Mouse (Mus musculus): ENCODE data around the gene Snap23. TPM values are rescaled to one million over a fixed set of nuclear protein-coding genes. Genes with fewer than 3 reads are reported as not detected.

Snap23 gene
- total and polyA plus RNA-seq, 2 experiments from 2014 or later, result 11.3 to 19.7 TPM

DNA sequence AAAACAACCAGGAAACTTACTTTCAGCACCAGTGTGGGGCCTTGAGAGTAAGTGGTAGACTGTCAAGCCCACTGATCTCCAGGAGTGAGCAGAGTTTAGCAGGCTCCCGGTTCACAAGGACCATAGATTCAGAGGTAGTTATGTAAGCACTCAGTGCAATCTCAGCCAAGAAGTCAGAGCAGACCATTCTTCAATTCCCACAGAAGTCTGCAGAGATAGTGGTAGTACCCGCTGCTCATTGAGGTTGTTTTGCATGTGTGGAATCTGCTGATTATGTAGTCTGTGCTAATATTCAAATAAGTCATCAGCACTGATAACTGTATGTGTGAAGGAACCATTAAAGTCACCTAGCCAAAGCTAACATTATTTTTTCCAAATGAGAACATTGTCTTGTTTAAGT lies 63.2 kb downstream of the Snap23 start:
- H3K9me3 ChIP-seq (ENCODE audit: low read length), result no peaks in the 10 kb centered on the region
- TF ChIP-seq CTCF (IDR thresholded peaks at IDR 0.05), result no peak
- DNase-seq (ENCODE audit: low spot score) (no peak), ATAC-seq (ENCODE audit: low FRiP score) (no peak)
- peaks cover 4% of the 10 kb centered on the region; the same call in 1 of the 2 replicates for H3K36me3 ChIP-seq (ENCODE audit: insufficient read depth, low read length)
- no peak overlapping the region for H3K9ac ChIP-seq (replicated peaks; ENCODE audit: low read length, poor library complexity, severe bottlenecking)
- H3K4me2 ChIP-seq (ENCODE audit: low read depth, low read length, poor library complexity, severe bottlenecking), result no peak overlapping the region
- 0 out of 2 replicates have a peak, but pooled peaks cover 5% of the 10 kb centered on the region for H3K4me1 ChIP-seq (ENCODE audit: insufficient read depth, low read length)
- H3K27ac ChIP-seq (ENCODE audit: low read depth, low read length), result no peak overlapping the region
- 71% methylated on average over 2 of the region's 2 CpGs for WGBS
- no peak overlapping the region for H3K4me3 ChIP-seq (ENCODE audit: low read depth, low read length)
- no peaks in the 10 kb centered on the region for H3K27me3 ChIP-seq (ENCODE audit: insufficient read depth, low read length)

DNA sequence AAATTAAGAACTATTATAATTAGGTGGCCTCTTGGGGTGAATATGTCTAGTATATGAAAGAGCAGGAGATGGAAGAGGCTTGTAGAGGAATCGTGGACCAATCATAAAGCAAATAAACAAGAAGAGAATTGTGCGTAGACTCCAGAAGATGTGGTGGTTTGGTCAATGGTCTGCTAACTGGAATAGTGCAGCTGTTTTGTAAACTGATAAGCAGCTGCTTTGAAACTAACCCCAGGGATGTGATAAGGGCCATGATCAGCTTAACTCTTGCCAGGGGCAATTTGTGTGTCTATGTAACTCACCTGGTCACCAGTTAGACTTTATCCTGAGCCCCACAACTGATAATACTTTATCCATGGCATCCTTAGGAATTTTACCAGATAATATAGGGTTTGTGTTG lies 64.0 kb downstream of the Snap23 start:
- no peak overlapping the region for H3K4me3 ChIP-seq (ENCODE audit: low read depth, low read length)
- no peaks in the 10 kb centered on the region for H3K9me3 ChIP-seq (ENCODE audit: low read length)
- DNase-seq (ENCODE audit: low spot score) (no peak), ATAC-seq (ENCODE audit: low FRiP score) (no peak)
- H3K27me3 ChIP-seq (ENCODE audit: insufficient read depth, low read length), result no peaks in the 10 kb centered on the region
- 0 out of 2 replicates have a peak, but pooled peaks cover 5% of the 10 kb centered on the region for H3K4me1 ChIP-seq (ENCODE audit: insufficient read depth, low read length)
- no peak overlapping the region for H3K9ac ChIP-seq (replicated peaks; ENCODE audit: low read length, poor library complexity, severe bottlenecking)
- H3K36me3 ChIP-seq (ENCODE audit: insufficient read depth, low read length), result peaks cover 4% of the 10 kb centered on the region; the same call in 1 of the 2 replicates
- no peak overlapping the region for H3K4me2 ChIP-seq (ENCODE audit: low read depth, low read length, poor library complexity, severe bottlenecking)
- 89% methylated on average over 2 of the region's 2 CpGs for WGBS
- no peak overlapping the region for H3K27ac ChIP-seq (ENCODE audit: low read depth, low read length)
- no peak for TF ChIP-seq CTCF (IDR thresholded peaks at IDR 0.05)

DNA sequence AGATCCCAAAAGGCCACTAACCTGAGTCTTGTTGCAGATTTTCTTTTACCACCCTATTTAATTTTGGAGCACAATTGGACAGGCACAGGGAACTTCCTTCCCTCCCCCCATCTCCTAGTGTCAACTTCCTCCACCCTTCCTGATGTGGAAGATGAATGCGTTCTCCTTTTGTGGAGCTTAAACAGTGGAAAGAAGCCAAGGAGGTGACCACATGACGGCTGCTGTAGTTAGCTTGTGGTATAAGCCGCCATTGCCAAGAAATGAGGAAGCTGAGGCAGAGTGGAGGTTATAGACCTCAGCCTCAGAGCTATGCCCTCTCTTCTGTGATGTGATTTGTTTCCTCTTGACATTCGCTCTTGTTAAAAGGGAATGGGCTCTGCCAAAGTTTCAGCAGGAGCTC lies 64.5 kb downstream of the Snap23 start:
- ATAC-seq (ENCODE audit: low FRiP score) (no peak), DNase-seq (ENCODE audit: low spot score) (no peak)
- WGBS, result 73% methylated on average over 4 of the region's 4 CpGs
- H3K4me3 ChIP-seq (ENCODE audit: low read depth, low read length), result no peak overlapping the region
- H3K27ac ChIP-seq (ENCODE audit: low read depth, low read length), result no peak overlapping the region
- no peak for TF ChIP-seq CTCF (IDR thresholded peaks at IDR 0.05)
- H3K9ac ChIP-seq (replicated peaks; ENCODE audit: low read length, poor library complexity, severe bottlenecking), result no peak overlapping the region
- H3K4me2 ChIP-seq (ENCODE audit: low read depth, low read length, poor library complexity, severe bottlenecking), result no peak overlapping the region
- no peaks in the 10 kb centered on the region for H3K9me3 ChIP-seq (ENCODE audit: low read length)
- H3K27me3 ChIP-seq (ENCODE audit: insufficient read depth, low read length), result no peaks in the 10 kb centered on the region
- peaks cover 4% of the 10 kb centered on the region; the same call in 1 of the 2 replicates for H3K36me3 ChIP-seq (ENCODE audit: insufficient read depth, low read length)
- H3K4me1 ChIP-seq (ENCODE audit: insufficient read depth, low read length), result 0 out of 2 replicates have a peak, but pooled peaks cover 5% of the 10 kb centered on the region

DNA sequence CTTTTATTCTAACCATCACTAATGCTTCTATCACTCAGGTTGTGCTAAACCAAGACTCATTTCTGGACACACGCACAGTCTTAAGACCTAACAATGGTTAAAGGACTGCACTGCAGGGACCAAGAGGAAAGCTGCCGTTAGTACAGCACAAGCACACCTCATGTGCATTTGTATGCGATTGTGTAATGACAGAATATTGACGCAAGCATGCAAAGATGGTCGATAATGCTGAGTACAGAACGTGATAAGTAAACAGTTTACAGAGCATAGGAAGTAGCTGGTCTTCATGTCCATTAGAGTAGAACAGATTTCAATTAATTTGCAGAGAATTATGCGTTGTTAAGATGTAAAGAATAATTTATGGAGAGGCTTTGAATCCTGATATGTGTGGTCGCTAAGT lies 73.4 kb downstream of the Snap23 start:
- DNase-seq (ENCODE audit: low spot score) (no peak), ATAC-seq (ENCODE audit: low FRiP score) (no peak)
- TF ChIP-seq CTCF (IDR thresholded peaks at IDR 0.05), result no peak
- Histone ChIP-seq H3K4me2 (ENCODE audit: low read depth, low read length, poor library complexity, severe bottlenecking) (no peak overlapping the region), H3K36me3 (ENCODE audit: insufficient read depth, low read length) (no peaks in the 10 kb centered on the region), H3K27ac (ENCODE audit: low read depth, low read length) (no peak overlapping the region), H3K9me3 (ENCODE audit: low read length) (no peaks in the 10 kb centered on the region), H3K27me3 (ENCODE audit: insufficient read depth, low read length) (no peaks in the 10 kb centered on the region), H3K4me3 (ENCODE audit: low read depth, low read length) (no peak overlapping the region), H3K4me1 (ENCODE audit: insufficient read depth, low read length) (no peaks in the 10 kb centered on the region), H3K9ac (replicated peaks; ENCODE audit: low read length, poor library complexity, severe bottlenecking) (no peak overlapping the region)
- WGBS, result 90% methylated on average over 8 of the region's 8 CpGs

DNA sequence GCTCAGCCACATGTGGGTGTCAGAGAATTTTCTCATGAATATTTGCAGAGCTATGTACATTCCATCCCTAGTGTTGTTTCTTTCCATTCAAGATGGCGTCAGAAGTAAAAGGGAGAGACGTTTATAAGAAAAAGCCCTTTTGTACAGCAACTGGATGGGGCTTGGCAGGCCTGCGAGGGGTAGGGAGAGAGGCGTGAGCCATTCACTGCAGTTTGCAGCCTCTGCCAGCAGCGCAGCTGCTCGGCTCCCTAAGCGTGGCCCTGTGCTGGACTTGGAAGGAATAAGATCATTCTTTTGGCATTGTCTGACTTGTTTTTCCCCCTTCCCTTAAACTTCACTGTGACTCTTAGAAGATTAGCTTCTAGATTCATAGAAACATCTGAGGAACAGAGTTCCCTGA lies 76.4 kb downstream of the Snap23 start:
- ATAC-seq (ENCODE audit: low FRiP score) (no peak), DNase-seq (ENCODE audit: low spot score) (peak; percentile 73)
- no peak overlapping the region for H3K4me2 ChIP-seq (ENCODE audit: low read depth, low read length, poor library complexity, severe bottlenecking)
- no peaks in the 10 kb centered on the region for H3K36me3 ChIP-seq (ENCODE audit: insufficient read depth, low read length)
- no peak overlapping the region for H3K9ac ChIP-seq (replicated peaks; ENCODE audit: low read length, poor library complexity, severe bottlenecking)
- H3K4me1 ChIP-seq (ENCODE audit: insufficient read depth, low read length), result no peaks in the 10 kb centered on the region
- H3K4me3 ChIP-seq (ENCODE audit: low read depth, low read length), result no peak overlapping the region
- 45% methylated on average over 7 of the region's 7 CpGs for WGBS
- H3K27me3 ChIP-seq (ENCODE audit: insufficient read depth, low read length), result no peaks in the 10 kb centered on the region
- peak overlapping the region; percentile 4; the same call in 1 of the 2 replicates for H3K27ac ChIP-seq (ENCODE audit: low read depth, low read length)
- H3K9me3 ChIP-seq (ENCODE audit: low read length), result no peaks in the 10 kb centered on the region
- no peak for TF ChIP-seq CTCF (IDR thresholded peaks at IDR 0.05)

DNA sequence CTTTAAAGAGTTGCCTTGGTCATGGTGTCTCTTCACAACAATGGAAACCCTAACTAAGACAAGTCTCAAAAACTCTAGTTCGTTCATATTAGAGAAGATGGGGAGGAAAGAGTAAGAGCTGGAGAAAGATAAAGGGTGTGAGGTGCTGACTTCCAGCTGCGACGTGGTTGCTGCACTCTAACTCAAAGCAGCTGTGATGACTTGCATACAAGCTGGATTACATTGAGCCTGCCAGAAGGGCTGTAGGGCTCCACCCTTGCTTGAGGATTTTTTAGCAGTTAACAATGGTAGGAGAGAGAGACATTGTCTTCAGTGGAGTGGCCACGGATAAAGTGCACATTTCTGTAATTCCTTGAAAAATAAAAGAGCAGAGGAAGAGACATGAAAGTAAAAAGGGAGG lies 79.3 kb downstream of the Snap23 start:
- no peak overlapping the region for H3K9ac ChIP-seq (replicated peaks; ENCODE audit: low read length, poor library complexity, severe bottlenecking)
- 56% methylated on average over 4 of the region's 4 CpGs for WGBS
- no peaks in the 10 kb centered on the region for H3K9me3 ChIP-seq (ENCODE audit: low read length)
- DNase-seq (ENCODE audit: low spot score), result no peak
- no peak for ATAC-seq (ENCODE audit: low FRiP score)
- no peak overlapping the region for H3K4me3 ChIP-seq (ENCODE audit: low read depth, low read length)
- no peaks in the 10 kb centered on the region for H3K27me3 ChIP-seq (ENCODE audit: insufficient read depth, low read length)
- H3K36me3 ChIP-seq (ENCODE audit: insufficient read depth, low read length), result no peaks in the 10 kb centered on the region
- no peaks in the 10 kb centered on the region for H3K4me1 ChIP-seq (ENCODE audit: insufficient read depth, low read length)
- no peak for TF ChIP-seq CTCF (IDR thresholded peaks at IDR 0.05)
- no peak overlapping the region for H3K4me2 ChIP-seq (ENCODE audit: low read depth, low read length, poor library complexity, severe bottlenecking)
- H3K27ac ChIP-seq (ENCODE audit: low read depth, low read length), result no peak overlapping the region

Other genes starting within 250 kb of the Snap23 start
- 47.8 and 55.7 TPM in 2 replicates for gene Vps39, start 214.5 kb upstream of the Snap23 start, total RNA-seq (2014; rRNA removed)
- 37.1 and 37.5 TPM in 2 replicates for gene Vps39, start 214.5 kb upstream of the Snap23 start, polyA plus RNA-seq (2015; fragmentation: Nextera tagmentation; extraction: Ambion mirVana)
- gene Ganc, start 163.8 kb upstream of the Snap23 start, total RNA-seq (2014; rRNA removed), result 6.0 and 6.3 TPM in 2 replicates
- 7.9 and 9.9 TPM in 2 replicates for gene Ganc, start 163.8 kb upstream of the Snap23 start, polyA plus RNA-seq (2015; fragmentation: Nextera tagmentation; extraction: Ambion mirVana)
- gene Tmem87a, start 163.6 kb upstream of the Snap23 start, total RNA-seq (2014; rRNA removed), result 28.6 and 37.5 TPM in 2 replicates
- gene Tmem87a, start 163.6 kb upstream of the Snap23 start, polyA plus RNA-seq (2015; fragmentation: Nextera tagmentation; extraction: Ambion mirVana), result 5.4 and 8.2 TPM in 2 replicates
- 0.38 and 0.66 TPM in 2 replicates for gene Capn3, start 111.7 kb upstream of the Snap23 start, total RNA-seq (2014; rRNA removed)
- 0.61 and 0.67 TPM in 2 replicates for gene Capn3, start 111.7 kb upstream of the Snap23 start, polyA plus RNA-seq (2015; fragmentation: Nextera tagmentation; extraction: Ambion mirVana)
- gene Zfp106, start 3.8 kb upstream of the Snap23 start, total RNA-seq (2014; rRNA removed), result 59.8 and 62.3 TPM in 2 replicates
- gene Zfp106, start 3.8 kb upstream of the Snap23 start, polyA plus RNA-seq (2015; fragmentation: Nextera tagmentation; extraction: Ambion mirVana), result 35.5 and 39.8 TPM in 2 replicates
- gene Haus2, start 41.7 kb downstream of the Snap23 start, total RNA-seq (2014; rRNA removed), result 24.8 and 34.7 TPM in 2 replicates
- 29.3 and 32.2 TPM in 2 replicates for gene Haus2, start 41.7 kb downstream of the Snap23 start, polyA plus RNA-seq (2015; fragmentation: Nextera tagmentation; extraction: Ambion mirVana)
- gene Lrrc57, start 41.8 kb downstream of the Snap23 start, total RNA-seq (2014; rRNA removed), result 30.3 and 44.9 TPM in 2 replicates
- gene Lrrc57, start 41.8 kb downstream of the Snap23 start, polyA plus RNA-seq (2015; fragmentation: Nextera tagmentation; extraction: Ambion mirVana), result 22.4 and 22.7 TPM in 2 replicates
- 10.6 and 11.4 TPM in 2 replicates for gene Stard9, start 61.5 kb downstream of the Snap23 start, total RNA-seq (2014; rRNA removed)
- gene Stard9, start 61.5 kb downstream of the Snap23 start, polyA plus RNA-seq (2015; fragmentation: Nextera tagmentation; extraction: Ambion mirVana), result 1.6 and 2.4 TPM in 2 replicates

Measured in midbrain, postnatal 0 days (tissue).